Mouse (Mus musculus) kidney, embryonic 16.5 days (tissue): ENCODE measurements at regions not wholly inside any gene's neighbourhood (a gene's known extent, or its start where the extent isn't known, plus 50 kb on each side); places are given as distances from the start of the nearest gene placed in this dataset.

Source experiments
- ATAC-seq: fragments of 200-750 bp; cut with Nextera tagmentation; 2 replicates; pipeline ENCODE4 v1.8.0; 2017; ENCODE audit warnings: moderate TSS enrichment; ENCODE audit not compliant: low FRiP score, low TSS enrichment
- H3K27ac ChIP-seq: fragments of 300-500 bp; sonication (generic); 2 replicates; pipeline ENCODE4 v1.5.1; 2014; ENCODE audit warnings: low read length
- H3K27me3 ChIP-seq: fragments of 300-500 bp; sonication (generic); 2 replicates; pipeline ENCODE4 v1.6.1; 2014; ENCODE audit warnings: low read length, control low read depth, mixed read lengths; ENCODE audit not compliant: insufficient read depth
- H3K36me3 ChIP-seq: fragments of 300-500 bp; sonication (generic); 2 replicates; pipeline ENCODE4 v1.6.1; 2014; ENCODE audit warnings: low read length, control low read depth, mixed read lengths; ENCODE audit not compliant: insufficient read depth
- H3K4me1 ChIP-seq: fragments of 300-500 bp; sonication (generic); 2 replicates; pipeline ENCODE4 v1.6.1; 2014; ENCODE audit warnings: low read length, control low read depth, mixed read lengths; ENCODE audit not compliant: insufficient read depth
- H3K4me2 ChIP-seq: fragments of 300-500 bp; sonication (generic); replicated peaks from 2 replicates; pipeline ENCODE4 v1.6.1; 2014; ENCODE audit warnings: low read depth, low read length
- H3K4me3 ChIP-seq: fragments of 300-500 bp; sonication (generic); 2 replicates; pipeline ENCODE4 v1.5.1; 2014; ENCODE audit warnings: mild to moderate bottlenecking, low read length
- H3K9ac ChIP-seq: fragments of 300-500 bp; sonication (generic); replicated peaks from 2 replicates; pipeline ENCODE4 v1.6.1; 2014; ENCODE audit warnings: low read length
- H3K9me3 ChIP-seq: fragments of 300-500 bp; sonication (generic); 2 replicates; pipeline ENCODE4 v1.6.1; 2016; ENCODE audit warnings: low read length, control low read depth
- WGBS: fragments of 180-500 bp; shearing (Covaris S2); extraction: QIAGEN DNeasy Blood & Tissue Kit; methylation state at CpG from one replicate; pipeline ENCODE4 v1.1.7; 2014; 5-methylcytosine and 5-hydroxymethylcytosine counted together

DNA sequence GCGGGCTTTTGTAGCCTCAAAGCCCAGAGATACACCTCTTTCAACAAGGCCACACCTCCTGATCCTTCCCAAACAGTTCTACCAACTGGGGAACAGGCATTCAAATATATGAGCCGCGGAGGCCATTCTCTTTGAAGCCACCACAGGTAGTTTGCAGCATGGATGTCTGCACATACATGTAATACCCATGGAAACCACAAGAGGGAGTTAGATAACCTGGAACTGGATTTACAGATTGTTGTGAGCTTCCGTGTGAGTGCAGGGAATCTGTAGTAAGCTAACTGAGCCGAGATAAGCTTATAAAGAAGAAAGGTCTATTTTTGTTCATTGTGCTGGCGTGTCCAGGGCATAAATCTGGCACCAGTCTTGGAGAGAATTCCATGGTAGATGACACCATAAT, 149.0 kb downstream of the Zfp281 start:
- H3K4me1 ChIP-seq: peaks cover 23% of the 10 kb centered on the region
- no peak overlapping the region for H3K27ac ChIP-seq
- H3K4me2 ChIP-seq: no peak overlapping the region
- peaks cover 6% of the 10 kb centered on the region for H3K9me3 ChIP-seq
- H3K27me3 ChIP-seq: peaks cover 14% of the 10 kb centered on the region; the same call in 1 of the 2 replicates
- H3K36me3 ChIP-seq: no peaks in the 10 kb centered on the region
- H3K9ac ChIP-seq: no peak overlapping the region
- ATAC-seq: no peak
- H3K4me3 ChIP-seq: no peak overlapping the region
- WGBS: 95% methylated on average over 6 of the region's 6 CpGs

DNA sequence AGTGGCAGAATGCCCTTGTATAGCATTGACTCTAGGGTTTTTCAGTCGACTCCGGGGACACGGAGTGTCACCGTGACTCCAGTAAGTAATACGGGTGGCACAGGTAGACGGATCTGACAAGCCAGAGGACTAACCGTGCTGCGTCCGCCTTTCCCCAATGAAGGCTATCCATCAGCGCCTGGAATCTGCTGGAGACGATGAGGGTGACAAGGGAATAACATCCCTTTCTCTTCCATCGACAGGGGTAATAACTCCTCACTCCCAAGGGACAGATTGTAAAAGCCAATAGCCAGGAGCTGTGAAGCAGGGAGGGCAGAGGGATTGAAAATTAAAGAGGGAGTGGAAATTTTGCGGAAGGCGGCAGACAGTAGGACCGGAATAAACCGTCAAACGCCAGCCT, 151.5 kb downstream of the Zfp281 start:
- H3K4me1 ChIP-seq: peaks cover 18% of the 10 kb centered on the region
- H3K27me3 ChIP-seq: peaks cover 17% of the 10 kb centered on the region; the same call in 1 of the 2 replicates
- no peak overlapping the region for H3K4me2 ChIP-seq
- H3K9ac ChIP-seq: no peak overlapping the region
- H3K4me3 ChIP-seq: no peak overlapping the region
- no peak for ATAC-seq
- 23% methylated on average over 17 of the region's 17 CpGs for WGBS
- H3K36me3 ChIP-seq: no peaks in the 10 kb centered on the region
- peaks cover 6% of the 10 kb centered on the region for H3K9me3 ChIP-seq
- H3K27ac ChIP-seq: no peak overlapping the region

DNA sequence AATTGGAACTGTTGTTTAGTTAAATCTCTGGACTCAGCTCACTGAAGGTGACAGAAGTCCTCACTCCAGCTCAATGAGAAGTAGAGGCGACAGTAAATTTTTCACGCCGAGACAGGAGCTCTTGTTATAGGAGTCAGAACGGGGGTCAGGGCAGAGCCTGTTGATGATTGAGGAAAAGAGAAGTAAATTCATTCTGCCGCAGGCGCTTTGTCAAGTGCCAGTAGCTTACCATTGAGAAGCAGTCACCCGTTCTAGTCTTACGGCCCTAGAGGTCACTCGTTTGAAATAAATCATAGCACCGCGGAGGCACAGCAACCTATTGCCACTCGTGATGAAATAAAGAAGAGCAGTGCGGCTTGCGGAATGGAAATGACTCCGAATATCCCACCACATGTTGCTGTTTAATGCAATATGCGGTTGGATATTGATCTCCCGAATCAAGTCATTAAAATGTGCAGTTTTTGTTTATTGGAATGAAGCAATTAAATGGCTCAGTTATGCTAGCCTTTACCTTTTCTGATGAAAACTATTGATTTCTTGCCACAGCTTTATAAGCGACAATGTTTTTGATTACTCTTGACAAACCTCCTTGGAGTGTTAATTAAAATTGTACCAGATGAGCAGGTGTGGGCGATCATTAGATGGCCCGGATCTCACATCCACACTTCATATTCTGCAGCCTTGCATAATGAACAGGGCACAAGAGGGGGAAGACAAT, 152.7 kb downstream of the Zfp281 start:
- ATAC-seq: no peak; the same call in 1 of the 2 replicates
- Histone ChIP-seq H3K36me3 (no peaks in the 10 kb centered on the region), H3K4me3 (0 out of 2 replicates have a peak overlapping the region, but pooled peaks have one; percentile 4), H3K4me1 (peaks cover 30% of the 10 kb centered on the region), H3K27me3 (peaks cover 17% of the 10 kb centered on the region; the same call in 1 of the 2 replicates), H3K27ac (no peak overlapping the region), H3K9me3 (peaks cover 6% of the 10 kb centered on the region), H3K4me2 (peak overlapping the region; percentile 30), H3K9ac (no peak overlapping the region)
- 26% methylated on average over 20 of the region's 20 CpGs for WGBS

DNA sequence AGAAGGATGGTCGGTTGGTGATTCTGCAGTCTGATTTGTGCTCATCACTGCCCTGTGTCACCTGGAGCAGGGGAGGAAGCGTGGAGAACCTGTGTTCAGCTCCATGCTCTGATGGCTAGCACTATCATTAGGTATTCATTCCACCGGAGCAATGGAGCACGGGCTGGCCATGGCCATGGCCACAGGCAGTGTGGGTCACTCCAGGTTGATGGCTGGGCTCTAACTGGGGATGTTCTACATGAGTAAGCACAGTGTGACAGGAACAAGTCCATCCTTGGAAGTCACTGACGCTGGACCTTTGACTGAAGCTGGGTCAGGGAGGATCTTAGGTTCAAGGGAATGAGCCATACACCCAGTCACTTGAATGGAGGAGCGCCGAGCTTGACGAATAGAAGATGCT, 154.7 kb downstream of the Zfp281 start:
- Histone ChIP-seq H3K9me3 (no peaks in the 10 kb centered on the region), H3K27ac (no peak overlapping the region), H3K27me3 (peaks cover 17% of the 10 kb centered on the region; the same call in 1 of the 2 replicates), H3K36me3 (no peaks in the 10 kb centered on the region), H3K9ac (no peak overlapping the region), H3K4me1 (peaks cover 33% of the 10 kb centered on the region), H3K4me3 (no peak overlapping the region), H3K4me2 (no peak overlapping the region)
- ATAC-seq: peak; percentile 91
- WGBS: 49% methylated on average over 8 of the region's 8 CpGs

DNA sequence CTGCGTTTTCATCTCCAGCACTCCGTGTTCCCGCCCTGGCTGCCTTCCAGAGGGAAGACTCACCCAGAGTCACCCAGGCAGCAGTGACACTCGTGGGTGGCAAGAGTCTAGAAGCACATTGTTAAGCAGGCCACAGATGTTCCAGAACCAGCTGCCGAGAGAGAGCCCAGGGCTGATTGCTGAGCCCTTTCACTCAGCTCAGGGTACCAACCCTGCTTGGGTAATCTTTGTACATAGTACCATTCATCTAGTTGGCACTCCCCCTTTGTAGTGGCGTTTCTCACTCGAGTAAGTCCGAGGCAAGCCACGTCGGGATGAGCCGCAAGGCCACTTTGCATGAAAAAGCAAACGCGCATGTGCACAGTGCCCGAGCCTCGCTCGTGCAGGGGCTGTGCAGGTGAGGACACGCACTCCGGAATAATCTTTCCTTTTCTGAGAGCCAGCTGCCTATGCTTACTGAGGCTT, 156.9 kb downstream of the Zfp281 start:
- Histone ChIP-seq H3K4me3 (peak overlapping the region; percentile 40), H3K36me3 (no peaks in the 10 kb centered on the region), H3K9ac (peak overlapping the region; percentile 33; the same call in 1 of the 2 replicates), H3K27ac (peak overlapping the region; percentile 71), H3K27me3 (peaks cover 9% of the 10 kb centered on the region; the same call in 1 of the 2 replicates), H3K4me2 (peak overlapping the region; percentile 52), H3K9me3 (no peaks in the 10 kb centered on the region), H3K4me1 (peaks cover 29% of the 10 kb centered on the region)
- ATAC-seq: no peak; the same call in 1 of the 2 replicates
- WGBS: 28% methylated on average over 18 of the region's 18 CpGs

DNA sequence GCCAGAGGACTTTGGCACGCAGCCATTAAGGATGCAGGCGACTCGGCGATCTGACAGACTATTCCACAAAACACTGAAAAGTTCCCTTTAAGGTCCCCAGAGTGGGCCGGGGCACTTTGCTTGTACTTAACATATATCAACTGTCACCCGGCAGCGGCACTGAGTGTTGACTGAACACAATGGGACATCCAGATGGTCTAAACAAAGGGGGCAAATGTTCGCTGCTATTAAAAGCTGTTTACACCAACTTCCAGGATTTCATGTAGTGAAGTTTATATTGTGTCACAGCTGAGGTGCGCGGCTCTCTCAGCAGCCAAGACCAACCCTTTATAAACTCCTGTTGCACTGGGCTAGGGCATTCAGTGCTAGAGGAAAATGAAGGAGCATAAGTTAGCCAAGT, 157.6 kb downstream of the Zfp281 start:
- ATAC-seq: peak; percentile 71; the same call in 1 of the 2 replicates
- Histone ChIP-seq H3K27ac (peak overlapping the region; percentile 71), H3K9me3 (no peaks in the 10 kb centered on the region), H3K4me1 (peaks cover 22% of the 10 kb centered on the region), H3K9ac (no peak overlapping the region; the same call in 1 of the 2 replicates), H3K36me3 (no peaks in the 10 kb centered on the region), H3K4me2 (peak overlapping the region; percentile 52), H3K4me3 (peak overlapping the region; percentile 40), H3K27me3 (peaks cover 6% of the 10 kb centered on the region; the same call in 1 of the 2 replicates)
- WGBS: 19% methylated on average over 10 of the region's 10 CpGs

DNA sequence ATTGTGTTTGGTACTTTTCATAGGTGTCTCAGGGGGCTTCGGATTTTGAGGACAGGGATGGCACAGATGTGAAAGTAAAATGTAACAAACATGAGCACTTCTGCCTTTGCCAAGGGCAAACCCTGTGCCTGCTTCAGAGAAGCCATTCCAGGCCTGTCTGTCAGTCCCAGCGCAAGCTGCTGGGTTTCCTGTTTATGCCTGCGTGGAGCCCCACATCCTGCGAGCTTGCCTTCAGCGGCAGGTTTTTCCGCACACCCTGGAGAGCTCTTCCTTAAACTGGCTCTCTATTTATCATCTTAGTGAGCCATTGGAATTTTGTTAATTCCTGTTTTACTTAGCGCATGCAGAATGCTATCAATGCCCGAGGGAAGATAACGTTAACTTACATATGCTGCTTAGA, 159.5 kb downstream of the Zfp281 start:
- H3K27me3 ChIP-seq: peaks cover 3% of the 10 kb centered on the region; the same call in 1 of the 2 replicates
- no peaks in the 10 kb centered on the region for H3K9me3 ChIP-seq
- peak overlapping the region; percentile 25; the same call in 1 of the 2 replicates for H3K27ac ChIP-seq
- H3K4me2 ChIP-seq: no peak overlapping the region
- peaks cover 20% of the 10 kb centered on the region for H3K4me1 ChIP-seq
- H3K4me3 ChIP-seq: no peak overlapping the region
- ATAC-seq: no peak
- H3K9ac ChIP-seq: no peak overlapping the region
- H3K36me3 ChIP-seq: no peaks in the 10 kb centered on the region
- WGBS: 60% methylated on average over 9 of the region's 9 CpGs

DNA sequence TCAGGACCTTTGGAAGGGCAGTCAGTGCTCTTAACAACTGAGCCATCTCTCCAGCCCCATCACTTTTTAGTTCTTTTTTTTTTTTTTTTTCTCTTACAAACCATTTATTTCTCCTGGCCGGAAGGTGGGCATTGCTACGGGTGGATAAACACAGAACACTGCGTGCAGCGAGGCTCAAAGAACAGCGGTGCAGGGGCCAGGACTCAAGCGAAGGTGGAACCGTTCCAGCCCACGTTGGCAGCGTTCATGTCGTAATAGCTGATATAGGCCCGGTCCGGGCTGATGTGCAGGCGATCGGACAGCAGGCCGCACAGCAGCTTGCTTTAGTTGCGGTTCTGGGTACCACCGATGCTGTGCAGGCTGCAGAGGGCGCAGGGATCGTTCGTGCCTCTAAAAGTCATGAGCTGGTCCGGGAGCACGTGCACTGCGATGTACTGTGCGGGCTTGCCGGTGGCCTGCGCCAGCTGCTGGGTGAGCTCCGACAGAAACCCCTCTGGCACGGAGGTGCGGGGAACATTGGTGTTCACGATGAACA, 164.3 kb downstream of the Zfp281 start:
- no peak for ATAC-seq
- peak overlapping the region; percentile 24; the same call in 1 of the 2 replicates for H3K4me2 ChIP-seq

DNA sequence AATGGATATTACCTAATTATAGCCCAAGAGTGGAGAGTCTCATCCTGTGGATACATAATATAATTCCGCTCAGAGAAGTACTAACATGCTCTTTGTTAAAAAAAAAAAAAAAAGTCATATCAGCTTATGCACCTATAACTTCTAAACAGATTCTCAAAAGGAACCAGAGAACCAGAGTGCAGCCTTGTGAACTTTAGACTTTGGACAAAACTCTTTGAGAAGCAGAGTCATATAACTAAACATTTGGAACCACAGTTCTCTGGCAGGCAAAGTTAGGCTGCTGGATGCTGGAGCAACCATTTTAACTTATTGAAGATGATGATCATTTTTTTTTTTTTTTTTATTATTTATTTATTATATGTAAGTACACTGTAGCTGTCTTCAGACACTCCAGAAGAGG, 166.9 kb downstream of the Zfp281 start:
- no peaks in the 10 kb centered on the region for H3K36me3 ChIP-seq
- H3K4me3 ChIP-seq: no peak overlapping the region
- no peak overlapping the region for H3K27ac ChIP-seq
- no peak for ATAC-seq
- no peaks in the 10 kb centered on the region for H3K4me1 ChIP-seq
- 0 out of 2 replicates have a peak, but pooled peaks cover 3% of the 10 kb centered on the region for H3K9me3 ChIP-seq
- 84% methylated on average over 1 of the region's 1 CpGs for WGBS
- H3K27me3 ChIP-seq: no peaks in the 10 kb centered on the region
- H3K4me2 ChIP-seq: no peak overlapping the region
- H3K9ac ChIP-seq: no peak overlapping the region

More for the DNA sequence above, 164.3 kb downstream of the Zfp281 start:
- no peak overlapping the region for H3K27ac ChIP-seq
- no peak overlapping the region for H3K4me3 ChIP-seq
- H3K4me1 ChIP-seq: no peaks in the 10 kb centered on the region
- no peak overlapping the region for H3K9ac ChIP-seq
- WGBS: 57% methylated on average over 30 of the region's 30 CpGs
- no peaks in the 10 kb centered on the region for H3K36me3 ChIP-seq
- H3K27me3 ChIP-seq: no peaks in the 10 kb centered on the region
- H3K9me3 ChIP-seq: 0 out of 2 replicates have a peak, but pooled peaks cover 3% of the 10 kb centered on the region
